Mouse (Mus musculus) sigmoid colon, adult 10 weeks (tissue): ENCODE results near the gene Kcnh7. TPM values are rescaled to one million over a fixed set of nuclear protein-coding genes. Genes with fewer than 3 reads are reported as not detected.

Experiments
- polyA plus RNA-seq: library from polyadenylated mRNA; stranded (reverse); fragments of 350-450 nt; fragmentation: Illumina TruSeq; extraction: RNeasy Lipid Tissue Mini Kit (QIAGEN cat#74804); gene quantifications from one replicate; pipeline ENCODE4 v1.2.3, GENCODE M21; 2014; ENCODE audit warnings: low read depth, low replicate concordance

Kcnh7 gene
- polyA plus RNA-seq, result 0.13 TPM

DNA sequence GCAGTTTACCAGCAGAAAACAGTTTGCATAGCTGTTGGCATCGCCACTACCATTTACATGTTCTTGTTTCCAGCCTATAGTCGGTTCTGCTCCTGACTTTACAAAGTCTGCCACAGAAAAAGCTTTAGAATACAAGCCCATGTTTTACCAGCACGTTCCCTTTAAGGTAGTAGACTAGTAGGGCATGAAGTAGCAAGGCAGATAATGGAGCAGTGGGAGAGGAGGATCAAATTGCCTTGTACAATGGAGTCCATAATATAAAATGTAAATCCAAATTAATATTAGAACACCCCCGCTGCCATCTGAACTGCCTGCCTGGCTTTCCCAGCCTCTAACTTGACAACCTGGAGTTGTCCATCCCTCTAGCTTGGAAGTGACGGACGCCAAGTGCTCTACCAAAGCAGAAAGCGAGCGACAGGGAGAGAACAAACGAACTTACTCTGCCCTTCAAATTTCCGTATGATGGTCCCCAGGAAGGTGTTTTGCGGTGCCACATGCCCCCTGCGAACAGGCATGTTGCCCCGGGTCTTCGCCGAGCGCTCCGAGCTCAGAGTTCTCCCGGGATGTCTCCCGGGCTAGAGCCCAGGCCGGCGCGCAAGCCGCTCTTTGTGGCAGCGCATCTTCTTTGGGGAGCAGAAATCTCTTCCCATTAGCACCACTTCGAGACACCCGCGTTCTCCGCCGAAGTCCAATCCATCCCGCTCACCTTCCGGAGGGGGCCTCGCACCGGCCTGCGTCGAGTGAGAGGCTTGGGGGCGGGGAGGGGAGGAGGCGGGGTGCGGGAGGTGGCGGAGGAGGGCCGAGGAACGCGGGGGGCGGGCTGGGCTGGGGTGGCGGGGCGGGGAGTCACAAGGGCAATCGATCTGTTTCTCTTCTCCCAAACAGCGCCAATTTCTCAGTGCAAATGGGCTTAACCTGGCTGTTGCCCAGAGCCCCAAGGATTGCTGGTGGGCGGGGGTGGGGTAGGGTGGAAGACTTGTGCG is at the start of gene Kcnh7:
TSS of gene Kcnh7 (minus strand) at position 725 of the 983 bp plus-strand sequence.

GRCm38 (mm10) chr2:62664135-62664670 is 519.9 kb downstream of the Kcnh7 start, which contains the start of gene Gca:
TSS of gene Gca (plus strand) at chr2:62664285.

GRCm38 (mm10) chr2:62646014-62646645 is 538.0 kb downstream of the Kcnh7 start, which contains the start of gene Ifih1:
TSS of gene Ifih1 (minus strand) at chr2:62646255.

